Mouse (Mus musculus): Measurements from ENCODE around the gene Paqr4. TPM values are rescaled to one million over a fixed set of nuclear protein-coding genes. Genes with fewer than 3 reads are reported as not detected.

Paqr4 gene
- polyA plus RNA-seq, 1 experiment from 2014 or later: 26.3 TPM

- DNase-seq (ENCODE audit: low spot score) (no peak), ATAC-seq (ENCODE audit: low FRiP score, low TSS enrichment) (no peak)
- Histone ChIP-seq H3K9me3 (ENCODE audit: control insufficient read depth, low read length) (no peaks in the 10 kb centered on the region), H3K27ac (replicated peaks) (no peak overlapping the region), H3K9ac (ENCODE audit: low read length) (no peak overlapping the region), H3K36me3 (ENCODE audit: control insufficient read depth, insufficient read depth, low read length) (no peaks in the 10 kb centered on the region), H3K4me3 (ENCODE audit: low read depth, low read length) (no peak overlapping the region), H3K4me2 (replicated peaks; ENCODE audit: low read depth) (no peak overlapping the region), H3K27me3 (ENCODE audit: control insufficient read depth, insufficient read depth, low read length) (no peaks in the 10 kb centered on the region), H3K4me1 (replicated peaks; ENCODE audit: control insufficient read depth, insufficient read depth) (no peaks in the 10 kb centered on the region)
- no peak for TF ChIP-seq CTCF (IDR thresholded peaks at IDR 0.05; ENCODE audit: low read depth)
- WGBS: 97% methylated on average over 2 of the region's 2 CpGs
Observed at GRCm38 (mm10) chr17:23721886-23722285, 18.8 kb downstream of the Paqr4 start.

- Histone ChIP-seq H3K4me3 (ENCODE audit: low read depth, low read length) (no peak overlapping the region), H3K9ac (ENCODE audit: low read length) (no peak overlapping the region), H3K27ac (replicated peaks) (no peak overlapping the region), H3K27me3 (ENCODE audit: control insufficient read depth, insufficient read depth, low read length) (no peaks in the 10 kb centered on the region), H3K4me1 (replicated peaks; ENCODE audit: control insufficient read depth, insufficient read depth) (no peaks in the 10 kb centered on the region), H3K4me2 (replicated peaks; ENCODE audit: low read depth) (no peak overlapping the region), H3K9me3 (ENCODE audit: control insufficient read depth, low read length) (no peaks in the 10 kb centered on the region), H3K36me3 (ENCODE audit: control insufficient read depth, insufficient read depth, low read length) (no peaks in the 10 kb centered on the region)
- 33% methylated on average over 1 of the region's 1 CpGs for WGBS
- ATAC-seq (ENCODE audit: low FRiP score, low TSS enrichment): no peak
- DNase-seq (ENCODE audit: low spot score): no peak
- TF ChIP-seq EP300 (optimal IDR thresholded peaks at IDR 0.05) (no peak), CTCF (IDR thresholded peaks at IDR 0.05; ENCODE audit: low read depth) (no peak)
Observed at GRCm38 (mm10) chr17:23719455-23719854, 21.2 kb downstream of the Paqr4 start.

DNA sequence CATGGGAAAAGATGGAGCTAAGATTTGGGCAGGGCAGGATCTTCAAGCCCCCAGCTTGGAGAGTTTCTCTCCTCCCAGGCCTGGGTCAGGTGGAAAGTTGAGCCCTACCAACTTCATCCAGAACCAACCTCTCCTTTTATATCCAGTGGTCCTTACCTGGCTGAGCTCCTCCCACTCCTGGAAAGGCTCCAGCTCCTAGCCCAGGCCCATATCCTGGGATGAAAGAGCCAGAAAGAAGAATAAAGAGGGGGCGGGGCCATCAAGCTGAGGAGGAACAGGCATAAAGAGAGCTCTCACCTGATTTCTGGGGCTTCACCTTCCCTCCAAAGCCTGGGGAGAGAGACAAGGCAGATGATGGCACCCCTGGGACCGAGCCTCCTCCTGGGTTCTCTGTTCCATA is 23.7 kb downstream of the Paqr4 start:
- WGBS: 81% methylated on average over 2 of the region's 2 CpGs
- no peak for ATAC-seq (ENCODE audit: low FRiP score, low TSS enrichment)
- no peaks in the 10 kb centered on the region for H3K4me1 ChIP-seq (replicated peaks; ENCODE audit: control insufficient read depth, insufficient read depth)
- no peak for TF ChIP-seq EP300 (optimal IDR thresholded peaks at IDR 0.05)
- TF ChIP-seq CTCF (IDR thresholded peaks at IDR 0.05; ENCODE audit: low read depth): no peak
- H3K4me3 ChIP-seq (ENCODE audit: low read depth, low read length): no peak overlapping the region
- no peaks in the 10 kb centered on the region for H3K9me3 ChIP-seq (ENCODE audit: control insufficient read depth, low read length)
- H3K9ac ChIP-seq (ENCODE audit: low read length): no peak overlapping the region
- H3K27ac ChIP-seq (replicated peaks): no peak overlapping the region
- no peak for DNase-seq (ENCODE audit: low spot score)
- no peaks in the 10 kb centered on the region for H3K36me3 ChIP-seq (ENCODE audit: control insufficient read depth, insufficient read depth, low read length)
- H3K27me3 ChIP-seq (ENCODE audit: control insufficient read depth, insufficient read depth, low read length): no peaks in the 10 kb centered on the region
- H3K4me2 ChIP-seq (replicated peaks; ENCODE audit: low read depth): no peak overlapping the region

DNA sequence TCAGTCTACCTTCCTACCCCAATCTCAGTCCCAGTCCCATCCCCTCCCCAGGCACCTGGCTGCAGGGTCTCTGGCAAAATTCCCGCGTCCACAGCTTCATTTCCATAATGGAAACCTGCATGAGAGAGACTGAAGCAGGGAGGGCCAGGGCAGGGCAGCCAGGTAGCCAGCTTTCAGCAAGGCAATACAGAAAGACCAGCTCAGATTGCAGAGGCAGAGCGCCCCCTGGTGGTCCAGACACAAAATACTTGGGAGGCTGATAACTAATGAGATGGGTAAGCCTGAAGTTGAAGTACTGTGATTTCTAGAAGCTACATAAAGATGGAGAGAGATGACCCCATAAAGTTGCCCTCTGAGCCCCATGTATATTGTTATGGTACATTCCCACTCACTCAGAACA is 34.5 kb downstream of the Paqr4 start:
- TF ChIP-seq EP300 (optimal IDR thresholded peaks at IDR 0.05) (no peak), CTCF (IDR thresholded peaks at IDR 0.05; ENCODE audit: low read depth) (peak; percentile 92)
- no peaks in the 10 kb centered on the region for H3K9me3 ChIP-seq (ENCODE audit: control insufficient read depth, low read length)
- no peak overlapping the region for H3K4me3 ChIP-seq (ENCODE audit: low read depth, low read length)
- WGBS: 3% methylated on average over 3 of the region's 3 CpGs
- H3K4me2 ChIP-seq (replicated peaks; ENCODE audit: low read depth): no peak overlapping the region
- no peaks in the 10 kb centered on the region for H3K27me3 ChIP-seq (ENCODE audit: control insufficient read depth, insufficient read depth, low read length)
- H3K27ac ChIP-seq (replicated peaks): no peak overlapping the region
- peak; percentile 84 for DNase-seq (ENCODE audit: low spot score)
- no peaks in the 10 kb centered on the region for H3K36me3 ChIP-seq (ENCODE audit: control insufficient read depth, insufficient read depth, low read length)
- peak; percentile 82 for ATAC-seq (ENCODE audit: low FRiP score, low TSS enrichment)
- no peaks in the 10 kb centered on the region for H3K4me1 ChIP-seq (replicated peaks; ENCODE audit: control insufficient read depth, insufficient read depth)
- H3K9ac ChIP-seq (ENCODE audit: low read length): no peak overlapping the region

- H3K4me2 ChIP-seq (replicated peaks; ENCODE audit: low read depth): no peak overlapping the region
- H3K9me3 ChIP-seq (ENCODE audit: control insufficient read depth, low read length): no peaks in the 10 kb centered on the region
- no peaks in the 10 kb centered on the region for H3K27me3 ChIP-seq (ENCODE audit: control insufficient read depth, insufficient read depth, low read length)
- H3K36me3 ChIP-seq (ENCODE audit: control insufficient read depth, insufficient read depth, low read length): no peaks in the 10 kb centered on the region
- WGBS: 75% methylated on average over 7 of the region's 7 CpGs
- no peaks in the 10 kb centered on the region for H3K4me1 ChIP-seq (replicated peaks; ENCODE audit: control insufficient read depth, insufficient read depth)
- ATAC-seq (ENCODE audit: low FRiP score, low TSS enrichment) (no peak; the same call in 1 of the 2 replicates), DNase-seq (ENCODE audit: low spot score) (no peak)
- H3K9ac ChIP-seq (ENCODE audit: low read length): no peak overlapping the region
- H3K4me3 ChIP-seq (ENCODE audit: low read depth, low read length): no peak overlapping the region
- TF ChIP-seq EP300 (optimal IDR thresholded peaks at IDR 0.05) (no peak), CTCF (IDR thresholded peaks at IDR 0.05; ENCODE audit: low read depth) (no peak)
- H3K27ac ChIP-seq (replicated peaks): no peak overlapping the region
Observed at GRCm38 (mm10) chr17:23705525-23706104, 35.1 kb downstream of the Paqr4 start.

DNA sequence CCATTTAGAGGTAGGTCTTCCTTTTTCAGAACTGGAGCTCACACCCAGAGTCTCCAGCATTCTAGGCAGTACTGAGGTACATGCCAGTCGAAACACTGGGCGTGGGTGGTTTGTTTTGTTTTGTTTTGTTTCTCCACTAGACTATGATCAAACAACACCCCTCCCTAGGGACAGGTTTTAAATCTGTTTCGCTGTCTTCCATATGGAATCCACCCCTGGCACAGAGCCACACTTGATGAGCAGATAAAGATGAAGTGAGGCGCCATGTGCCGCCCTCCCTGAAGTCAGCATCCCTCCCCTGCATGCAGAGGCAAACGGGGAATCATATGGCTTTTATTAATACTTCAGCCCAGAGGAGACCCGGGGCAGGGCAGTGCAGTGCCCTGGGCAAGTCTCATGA is 35.9 kb downstream of the Paqr4 start:
- ATAC-seq (ENCODE audit: low FRiP score, low TSS enrichment): no peak
- H3K4me3 ChIP-seq (ENCODE audit: low read depth, low read length): no peak overlapping the region
- no peaks in the 10 kb centered on the region for H3K4me1 ChIP-seq (replicated peaks; ENCODE audit: control insufficient read depth, insufficient read depth)
- no peak overlapping the region for H3K9ac ChIP-seq (ENCODE audit: low read length)
- 40% methylated on average over 7 of the region's 7 CpGs for WGBS
- TF ChIP-seq EP300 (optimal IDR thresholded peaks at IDR 0.05): no peak
- TF ChIP-seq CTCF (IDR thresholded peaks at IDR 0.05; ENCODE audit: low read depth): no peak
- H3K4me2 ChIP-seq (replicated peaks; ENCODE audit: low read depth): no peak overlapping the region
- H3K36me3 ChIP-seq (ENCODE audit: control insufficient read depth, insufficient read depth, low read length): no peaks in the 10 kb centered on the region
- DNase-seq (ENCODE audit: low spot score): no peak
- no peaks in the 10 kb centered on the region for H3K27me3 ChIP-seq (ENCODE audit: control insufficient read depth, insufficient read depth, low read length)
- no peaks in the 10 kb centered on the region for H3K9me3 ChIP-seq (ENCODE audit: control insufficient read depth, low read length)
- H3K27ac ChIP-seq (replicated peaks): no peak overlapping the region

All from stomach, postnatal 0 days (tissue).